Mouse (Mus musculus) lung, embryonic 15.5 days (tissue): ENCODE data around the gene Trim14. TPM values are rescaled to one million over a fixed set of nuclear protein-coding genes. Genes with fewer than 3 reads are reported as not detected.

ENCODE experiments used
- ATAC-seq: fragments of 200-750 bp; cut with Nextera tagmentation; 2 replicates; pipeline ENCODE4 v1.8.0; 2017; ENCODE audit warnings: moderate number of reproducible peaks, borderline replicate concordance; ENCODE audit not compliant: low FRiP score, low TSS enrichment; ENCODE audit errors: extremely low read depth
- H3K27ac ChIP-seq: fragments of 300-500 bp; sonication (generic); 2 replicates; pipeline ENCODE4 v1.5.1; 2015; ENCODE audit warnings: moderate library complexity, mild to moderate bottlenecking, inconsistent platforms
- H3K27me3 ChIP-seq: fragments of 300-500 bp; sonication (generic); 2 replicates; pipeline ENCODE4 v1.6.1; 2015; ENCODE audit warnings: inconsistent platforms
- H3K36me3 ChIP-seq: fragments of 300-500 bp; sonication (generic); 2 replicates; pipeline ENCODE4 v1.6.1; 2015; ENCODE audit warnings: inconsistent platforms
- H3K4me1 ChIP-seq: fragments of 300-500 bp; sonication (generic); 2 replicates; pipeline ENCODE4 v1.6.1; 2015; ENCODE audit warnings: inconsistent platforms
- H3K4me2 ChIP-seq: fragments of 300-500 bp; sonication (generic); 2 replicates; pipeline ENCODE4 v1.6.1; 2015; ENCODE audit warnings: inconsistent platforms, mild to moderate bottlenecking, moderate library complexity
- H3K4me3 ChIP-seq: fragments of 300-500 bp; sonication (generic); 2 replicates; pipeline ENCODE4 v1.5.1; 2015; ENCODE audit warnings: mild to moderate bottlenecking, inconsistent platforms
- H3K9ac ChIP-seq: fragments of 300-500 bp; sonication (generic); 2 replicates; pipeline ENCODE4 v1.6.1; 2015; ENCODE audit warnings: inconsistent platforms
- H3K9me3 ChIP-seq: fragments of 300-500 bp; sonication (generic); 2 replicates; pipeline ENCODE4 v1.6.1; 2016; ENCODE audit warnings: inconsistent platforms
- WGBS: fragments of 180-500 bp; shearing (Covaris S2); methylation state at CpG from one replicate; pipeline ENCODE4 v1.1.7; 2015; 5-methylcytosine and 5-hydroxymethylcytosine counted together
- polyA plus RNA-seq: library from polyadenylated mRNA; unstranded; fragments of >200 nt; fragmentation: Nextera tagmentation; extraction: Ambion mirVana; gene quantifications from 2 replicates; pipeline ENCODE4 v1.2.1, GENCODE M21; 2015

Trim14 gene
- polyA plus RNA-seq, 1 experiment from 2014 or later, result 2.7 TPM

DNA sequence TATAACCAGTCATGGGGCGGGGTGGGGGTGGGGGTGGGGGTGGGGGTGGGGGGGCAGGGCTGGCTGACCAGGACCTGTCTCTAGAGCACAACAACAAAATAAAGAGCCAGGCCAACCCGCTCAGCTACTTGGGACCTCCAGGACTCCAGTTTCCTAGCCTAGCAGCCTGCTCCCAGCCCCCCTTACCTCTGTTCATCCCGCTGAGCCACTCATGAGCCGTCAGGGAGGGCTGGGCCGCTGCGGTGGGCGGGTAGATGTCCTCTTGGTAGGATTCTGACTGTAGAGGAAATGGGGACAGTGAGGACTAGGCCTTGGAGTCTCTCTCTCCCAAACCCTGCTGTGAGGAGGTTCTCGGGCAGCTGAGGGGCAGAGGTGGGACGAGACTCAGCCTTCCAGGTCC, 5.8 kb upstream of the Trim14 start:
- Histone ChIP-seq H3K27ac (no peak overlapping the region), H3K9ac (no peak overlapping the region), H3K36me3 (no peaks in the 10 kb centered on the region), H3K4me3 (no peak overlapping the region), H3K4me1 (no peaks in the 10 kb centered on the region), H3K4me2 (no peak overlapping the region), H3K27me3 (peaks cover 22% of the 10 kb centered on the region), H3K9me3 (no peaks in the 10 kb centered on the region)
- WGBS, result 45% methylated on average over 9 of the region's 9 CpGs
- no peak for ATAC-seq

DNA sequence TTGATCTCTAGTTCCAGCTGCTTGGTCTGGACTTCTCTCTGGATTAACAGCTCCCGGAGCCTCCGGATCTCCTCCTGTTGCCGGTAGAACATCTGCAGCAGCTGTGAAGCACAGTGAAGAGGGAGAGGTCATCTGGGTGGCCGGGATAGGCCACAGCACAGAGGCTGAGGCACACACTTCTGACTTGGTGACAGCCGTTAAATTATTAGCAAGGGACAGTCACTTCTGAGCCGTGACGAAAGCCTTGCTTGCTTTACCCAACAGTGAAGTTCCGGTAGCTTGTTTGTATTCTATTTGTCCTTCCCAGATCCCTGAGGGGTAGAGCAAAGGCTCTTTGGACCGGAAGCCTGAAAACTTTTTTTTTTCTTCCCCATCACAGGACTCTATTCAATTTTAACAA, 3.2 kb upstream of the Trim14 start:
- Histone ChIP-seq H3K27ac (no peak overlapping the region), H3K4me1 (peaks cover 18% of the 10 kb centered on the region), H3K4me3 (no peak overlapping the region), H3K9me3 (no peaks in the 10 kb centered on the region), H3K27me3 (peaks cover 48% of the 10 kb centered on the region), H3K9ac (no peak overlapping the region), H3K4me2 (no peak overlapping the region), H3K36me3 (no peaks in the 10 kb centered on the region)
- whole genome bisulfite sequencing, result 44% methylated on average over 9 of the region's 9 CpGs
- no peak for ATAC-seq

DNA sequence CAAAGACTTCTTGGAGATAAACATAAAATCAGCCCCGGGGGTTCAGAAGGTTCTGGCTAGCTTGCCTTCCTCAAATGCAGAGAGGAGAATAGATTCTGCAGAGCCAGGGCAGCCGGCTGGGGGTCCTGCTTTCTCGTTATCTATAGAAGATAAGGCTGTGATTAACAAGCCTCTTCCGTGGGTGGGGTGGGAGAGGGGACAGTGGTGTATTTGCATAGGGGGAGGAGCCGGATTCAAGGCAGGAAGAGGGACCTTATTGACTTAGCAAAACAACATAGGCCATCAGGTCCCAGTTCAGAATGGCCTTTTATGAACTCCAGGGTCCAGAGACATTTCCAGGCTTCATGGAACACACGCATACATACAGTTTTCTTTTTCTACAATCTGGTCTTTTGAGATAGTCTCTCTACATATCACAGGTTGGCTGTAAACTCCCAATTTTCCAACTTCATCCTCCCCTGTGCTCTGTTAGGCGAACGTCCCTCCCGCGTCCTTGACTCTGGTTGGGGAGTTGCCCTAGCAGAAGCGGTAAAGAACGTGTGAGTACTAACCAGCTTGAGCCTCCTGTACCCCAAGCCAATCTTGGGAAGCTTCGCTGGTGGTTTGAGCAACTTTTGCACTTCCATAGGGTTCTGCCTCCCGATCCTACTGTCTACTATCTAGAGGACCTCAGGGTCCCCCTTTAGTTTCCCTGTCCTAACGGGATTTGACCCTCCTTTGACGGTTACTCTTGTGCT, 679 bp downstream of the Trim14 start:
- peak overlapping the region; percentile 55 for H3K4me3 ChIP-seq
- peaks cover 60% of the 10 kb centered on the region for H3K27me3 ChIP-seq
- no peaks in the 10 kb centered on the region for H3K36me3 ChIP-seq
- H3K4me2 ChIP-seq, result peak overlapping the region; percentile 85
- peaks cover 20% of the 10 kb centered on the region for H3K4me1 ChIP-seq
- H3K9ac ChIP-seq, result peak overlapping the region; percentile 39
- no peaks in the 10 kb centered on the region for H3K9me3 ChIP-seq
- H3K27ac ChIP-seq, result no peak overlapping the region
- WGBS, result 5% methylated on average over 16 of the region's 16 CpGs
- ATAC-seq, result 0 out of 2 replicates have a peak, but pooled peaks have one; percentile 2

DNA sequence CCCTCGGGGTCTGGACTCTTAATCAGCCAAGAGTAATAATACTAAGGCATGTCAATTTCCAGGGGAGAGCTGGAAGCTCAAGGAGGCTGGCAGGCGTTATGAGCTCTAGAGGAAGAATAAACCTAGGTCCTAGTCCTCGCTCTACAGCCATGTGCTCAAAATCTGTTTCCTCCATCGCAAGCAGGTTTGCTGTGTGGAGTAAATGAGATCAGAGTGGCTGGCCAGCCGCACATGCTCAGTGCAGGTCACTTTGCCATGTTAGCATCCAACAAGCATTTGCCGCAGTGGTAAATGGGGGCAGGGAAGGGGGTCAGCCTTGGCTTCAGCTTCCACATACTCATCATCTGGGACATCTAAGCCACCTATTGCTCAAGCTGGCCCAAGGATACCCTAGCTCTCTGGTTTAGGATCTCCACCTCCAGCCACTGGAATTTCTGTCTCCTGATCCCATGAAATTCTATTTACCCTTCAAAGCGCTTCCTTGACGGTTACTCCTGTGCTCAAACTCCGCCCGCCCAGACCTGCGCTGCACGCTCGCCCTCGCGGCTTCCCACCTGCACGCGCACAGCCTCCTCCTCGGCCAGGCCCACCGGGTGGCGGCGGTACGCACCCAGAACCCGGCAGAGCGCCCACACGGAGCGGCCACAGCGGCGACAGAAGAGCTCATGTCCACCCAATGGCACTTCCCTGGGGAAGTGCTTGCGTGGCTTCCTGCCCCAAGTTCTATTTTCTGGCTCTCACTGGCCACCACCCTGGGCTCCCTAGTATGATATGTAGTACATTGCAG, 1.8 kb downstream of the Trim14 start:
- WGBS, result 9% methylated on average over 29 of the region's 29 CpGs
- H3K27me3 ChIP-seq, result peaks cover 56% of the 10 kb centered on the region
- ATAC-seq, result no peak
- H3K4me2 ChIP-seq, result peak overlapping the region; percentile 85
- no peaks in the 10 kb centered on the region for H3K36me3 ChIP-seq
- no peak overlapping the region for H3K27ac ChIP-seq
- H3K9ac ChIP-seq, result no peak overlapping the region
- H3K4me1 ChIP-seq, result peaks cover 20% of the 10 kb centered on the region
- no peaks in the 10 kb centered on the region for H3K9me3 ChIP-seq
- H3K4me3 ChIP-seq, result peak overlapping the region; percentile 20

DNA sequence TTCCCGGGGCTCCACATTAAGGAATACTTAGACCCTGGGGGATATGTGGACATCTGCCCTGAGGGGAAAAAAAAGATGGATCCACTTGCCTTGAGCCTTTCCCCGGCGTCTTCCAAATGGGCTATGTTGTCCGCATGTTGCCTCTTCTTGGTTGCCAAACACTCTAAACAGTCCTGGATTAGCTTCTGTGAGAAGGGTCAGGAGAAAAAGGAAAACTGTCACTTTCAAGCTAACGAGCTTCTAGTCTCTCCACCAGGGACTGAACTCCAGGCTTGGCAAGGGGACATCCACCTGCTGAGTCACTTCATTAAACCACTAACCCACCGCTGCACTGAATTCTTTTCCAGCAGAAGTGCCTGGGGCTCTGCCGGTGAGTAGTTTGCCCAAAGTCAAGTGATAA, 3.0 kb downstream of the Trim14 start:
- peaks cover 44% of the 10 kb centered on the region for H3K27me3 ChIP-seq
- no peak for ATAC-seq

DNA sequence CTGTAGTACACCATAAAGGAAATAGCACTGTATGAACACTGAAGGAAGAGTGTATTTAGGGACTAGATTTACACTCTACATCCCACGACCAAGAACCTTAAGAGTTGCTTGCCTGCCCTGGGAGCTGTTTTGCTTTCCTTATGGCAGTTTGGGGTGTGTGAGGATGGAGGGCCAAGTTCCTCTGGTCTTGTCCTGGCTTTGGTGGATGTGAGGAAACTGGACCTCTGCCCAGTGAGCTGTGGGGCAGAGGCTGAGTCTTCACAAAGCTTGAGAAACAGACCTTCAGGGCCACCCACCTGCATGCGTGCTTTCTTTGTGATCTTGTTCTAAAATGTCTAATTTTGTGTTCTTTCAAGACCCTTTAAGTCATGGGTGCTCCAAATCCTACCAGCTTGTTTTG, 3.4 kb downstream of the Trim14 start:
- Histone ChIP-seq H3K4me3 (no peak overlapping the region), H3K9ac (no peak overlapping the region), H3K27ac (no peak overlapping the region), H3K9me3 (no peaks in the 10 kb centered on the region), H3K4me1 (peaks cover 20% of the 10 kb centered on the region), H3K36me3 (no peaks in the 10 kb centered on the region), H3K4me2 (no peak overlapping the region), H3K27me3 (peaks cover 40% of the 10 kb centered on the region)
- ATAC-seq, result no peak
- whole genome bisulfite sequencing, result 66% methylated on average over 2 of the region's 2 CpGs

More for the DNA sequence above, 3.0 kb downstream of the Trim14 start:
- H3K9ac ChIP-seq, result no peak overlapping the region
- H3K27ac ChIP-seq, result no peak overlapping the region
- no peak overlapping the region for H3K4me2 ChIP-seq
- 77% methylated on average over 7 of the region's 7 CpGs for WGBS
- H3K4me3 ChIP-seq, result no peak overlapping the region
- no peaks in the 10 kb centered on the region for H3K36me3 ChIP-seq
- no peaks in the 10 kb centered on the region for H3K9me3 ChIP-seq
- peaks cover 20% of the 10 kb centered on the region for H3K4me1 ChIP-seq

DNA sequence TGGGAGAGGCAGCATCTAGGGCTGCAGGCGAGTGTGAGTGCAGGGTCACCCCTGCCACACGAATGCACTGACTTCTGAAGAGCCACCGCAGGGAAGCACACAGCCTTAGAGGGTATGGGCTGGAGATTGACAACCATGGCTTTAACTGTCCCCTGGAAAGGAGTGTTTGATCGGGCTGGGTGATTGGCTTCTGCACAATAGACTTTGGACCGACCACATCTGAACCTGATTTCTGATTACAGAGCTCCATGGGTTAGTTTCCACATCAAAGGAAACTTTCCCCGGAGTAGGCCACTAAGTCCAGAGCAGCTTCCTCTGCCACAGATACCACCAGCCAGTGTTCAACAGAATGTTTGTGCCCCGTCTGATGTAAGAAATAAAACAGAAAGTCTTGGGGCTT, 6.2 kb downstream of the Trim14 start:
- no peak for ATAC-seq
- WGBS, result 58% methylated on average over 7 of the region's 7 CpGs
- Histone ChIP-seq H3K36me3 (no peaks in the 10 kb centered on the region), H3K27me3 (peaks cover 18% of the 10 kb centered on the region), H3K4me3 (no peak overlapping the region), H3K27ac (no peak overlapping the region), H3K9ac (no peak overlapping the region), H3K4me1 (peaks cover 13% of the 10 kb centered on the region), H3K4me2 (no peak overlapping the region), H3K9me3 (no peaks in the 10 kb centered on the region)

DNA sequence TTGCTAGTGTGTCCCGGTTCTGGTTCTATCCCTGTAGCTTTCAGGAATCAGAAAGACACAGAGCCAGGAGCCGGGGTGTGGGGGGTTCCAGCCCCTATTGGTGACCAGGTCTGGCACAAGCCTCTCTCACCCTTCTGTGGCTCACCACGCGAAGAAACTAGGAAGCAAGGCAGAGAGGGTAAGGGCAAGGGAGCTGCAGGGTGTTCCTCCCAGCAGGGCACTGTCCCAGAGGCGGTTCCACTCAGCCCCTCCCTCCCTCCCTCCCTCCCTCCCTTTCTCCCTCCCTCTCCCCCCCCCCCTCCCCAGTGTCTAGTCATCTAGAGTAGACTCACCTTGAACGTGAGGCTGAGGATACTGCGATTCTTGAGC, 8.4 kb downstream of the Trim14 start:
- Histone ChIP-seq H3K9ac (peak overlapping the region; percentile 46; the same call in 1 of the 2 replicates), H3K9me3 (no peaks in the 10 kb centered on the region), H3K4me3 (peak overlapping the region; percentile 38), H3K4me2 (peak overlapping the region; percentile 86), H3K27ac (no peak overlapping the region), H3K36me3 (no peaks in the 10 kb centered on the region), H3K4me1 (peaks cover 5% of the 10 kb centered on the region; the same call in 1 of the 2 replicates), H3K27me3 (no peaks in the 10 kb centered on the region)
- ATAC-seq, result peak; percentile 83; the same call in 1 of the 2 replicates
- 2% methylated on average over 7 of the region's 7 CpGs for WGBS

DNA sequence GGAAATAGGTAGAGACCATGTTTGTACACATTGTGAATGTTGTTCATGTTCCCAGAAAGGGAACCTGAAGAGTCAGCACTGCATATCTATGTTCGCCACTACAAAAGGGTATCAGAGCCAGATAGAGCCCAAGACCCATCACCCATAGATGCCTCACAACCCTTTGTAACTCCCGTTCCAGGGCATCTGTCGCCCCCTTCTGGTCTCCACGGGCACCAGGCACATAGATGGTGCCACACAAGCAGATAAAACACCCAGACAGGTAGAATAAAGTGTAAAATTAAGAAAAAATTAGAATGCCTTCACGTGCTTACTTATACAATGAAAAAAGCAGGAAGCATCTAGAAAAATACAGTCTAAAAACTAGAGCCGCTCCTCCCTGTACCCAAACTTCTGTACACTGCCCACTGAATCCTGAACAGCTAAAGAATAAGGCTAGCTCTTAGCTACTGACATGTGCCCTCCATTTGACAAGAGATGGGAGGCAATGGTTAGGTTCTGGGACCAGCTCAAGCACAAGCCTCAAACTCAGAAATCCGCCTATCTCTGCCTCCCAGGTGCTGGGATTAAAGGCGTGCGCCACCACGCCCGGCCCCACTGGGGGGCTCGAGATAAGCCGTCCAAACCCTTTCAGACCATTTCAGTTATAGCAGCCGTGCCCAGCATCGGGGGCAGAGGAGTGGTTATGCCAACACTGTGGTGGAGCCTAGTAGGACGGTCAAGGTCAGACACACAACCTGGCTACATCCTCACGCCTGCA, 9.0 kb downstream of the Trim14 start:
- Histone ChIP-seq H3K9me3 (no peaks in the 10 kb centered on the region), H3K4me2 (peak overlapping the region; percentile 86), H3K4me1 (peaks cover 5% of the 10 kb centered on the region; the same call in 1 of the 2 replicates), H3K27me3 (no peaks in the 10 kb centered on the region), H3K36me3 (no peaks in the 10 kb centered on the region), H3K27ac (no peak overlapping the region), H3K4me3 (peak overlapping the region; percentile 38), H3K9ac (peak overlapping the region; percentile 46; the same call in 1 of the 2 replicates)
- peak; percentile 29; the same call in 1 of the 2 replicates for ATAC-seq
- 23% methylated on average over 17 of the region's 17 CpGs for WGBS

DNA sequence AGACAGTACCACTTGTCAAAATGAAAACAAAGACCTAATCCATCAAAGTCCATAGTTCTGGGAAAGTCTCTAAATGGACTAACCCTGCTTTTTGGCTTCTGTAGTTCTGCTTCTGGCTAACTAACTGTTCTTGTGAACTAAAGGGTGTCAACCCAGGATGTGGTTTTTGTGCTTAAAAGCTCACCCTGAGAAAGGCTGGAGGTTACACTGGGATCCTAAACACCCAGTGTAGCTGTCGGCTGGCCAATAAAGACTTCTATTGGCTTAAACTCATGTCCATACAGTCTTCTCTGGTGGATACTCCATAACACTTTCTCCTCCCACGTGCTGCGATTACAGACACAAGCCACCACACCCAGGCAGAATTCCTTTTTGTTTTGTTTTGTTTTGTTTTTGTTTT, 9.7 kb downstream of the Trim14 start:
- Histone ChIP-seq H3K27ac (no peak overlapping the region), H3K9ac (no peak overlapping the region), H3K27me3 (no peaks in the 10 kb centered on the region), H3K4me2 (no peak overlapping the region), H3K36me3 (no peaks in the 10 kb centered on the region), H3K9me3 (no peaks in the 10 kb centered on the region), H3K4me3 (no peak overlapping the region), H3K4me1 (peaks cover 5% of the 10 kb centered on the region; the same call in 1 of the 2 replicates)
- WGBS, result 87% methylated on average over 3 of the region's 3 CpGs
- no peak for ATAC-seq

DNA sequence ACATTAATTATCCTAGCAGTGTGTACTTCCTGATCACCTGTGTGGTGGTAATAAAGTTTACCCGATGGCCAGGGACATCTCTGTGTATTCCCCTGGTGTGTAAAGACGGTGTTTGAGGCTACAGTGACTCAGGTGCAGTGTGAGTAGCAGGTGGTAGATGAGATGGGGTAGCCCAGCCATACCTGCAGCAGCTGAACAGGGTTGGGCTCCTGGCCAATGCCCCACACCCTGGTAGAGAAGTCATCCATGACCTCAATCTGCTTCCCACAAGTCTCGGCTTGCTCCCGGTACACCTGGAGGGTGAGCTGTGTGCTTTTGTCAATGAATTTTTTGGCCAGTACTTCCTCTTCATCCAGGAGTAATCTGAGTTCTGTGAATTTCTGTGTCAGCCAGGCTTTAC, 12.6 kb downstream of the Trim14 start:
- Histone ChIP-seq H3K36me3 (no peaks in the 10 kb centered on the region), H3K27ac (no peak overlapping the region), H3K9me3 (no peaks in the 10 kb centered on the region), H3K4me3 (no peak overlapping the region), H3K27me3 (no peaks in the 10 kb centered on the region), H3K4me2 (no peak overlapping the region), H3K4me1 (peaks cover 5% of the 10 kb centered on the region; the same call in 1 of the 2 replicates), H3K9ac (no peak overlapping the region)
- WGBS, result 82% methylated on average over 4 of the region's 4 CpGs
- no peak for ATAC-seq
